Mouse (Mus musculus) stomach, embryonic 15.5 days (tissue): ENCODE measurements around the gene Vsx2. TPM values are rescaled to one million over a fixed set of nuclear protein-coding genes. Genes with fewer than 3 reads are reported as not detected.
A peak's percentile ranks its signal among the peaks of the same experiment; 100 is the strongest.

Experiments used
- ATAC-seq: fragments of 200-750 bp; cut with Nextera tagmentation; 2 replicates; pipeline ENCODE4 v1.8.0; 2017; ENCODE audit warnings: low read depth, moderate number of reproducible peaks, moderate TSS enrichment; ENCODE audit not compliant: insufficient read depth, low FRiP score
- H3K27ac ChIP-seq: fragments of 300-500 bp; sonication (generic); 2 replicates; pipeline ENCODE4 v1.5.1; 2015; ENCODE audit warnings: mild to moderate bottlenecking, inconsistent platforms
- H3K27me3 ChIP-seq: fragments of 300-500 bp; sonication (generic); replicated peaks from 2 replicates; pipeline ENCODE4 v1.6.1; 2015; ENCODE audit warnings: inconsistent platforms
- H3K36me3 ChIP-seq: fragments of 300-500 bp; sonication (generic); 2 replicates; pipeline ENCODE4 v1.6.1; 2015; ENCODE audit warnings: inconsistent platforms
- H3K4me1 ChIP-seq: fragments of 300-500 bp; sonication (generic); 2 replicates; pipeline ENCODE4 v1.6.1; 2015; ENCODE audit warnings: inconsistent platforms
- H3K4me2 ChIP-seq: fragments of 300-500 bp; sonication (generic); 2 replicates; pipeline ENCODE4 v1.6.1; 2015; ENCODE audit warnings: mild to moderate bottlenecking, inconsistent platforms
- H3K4me3 ChIP-seq: fragments of 300-500 bp; sonication (generic); replicated peaks from 2 replicates; pipeline ENCODE4 v1.5.1; 2015; ENCODE audit warnings: inconsistent platforms
- H3K9ac ChIP-seq: fragments of 300-500 bp; sonication (generic); 2 replicates; pipeline ENCODE4 v1.6.1; 2015; ENCODE audit warnings: inconsistent platforms
- H3K9me3 ChIP-seq: fragments of 300-500 bp; sonication (generic); 2 replicates; pipeline ENCODE4 v1.6.1; 2016; ENCODE audit warnings: inconsistent platforms
- WGBS: fragments of 180-500 bp; shearing (Covaris S2); methylation state at CpG from one replicate; pipeline ENCODE4 v1.1.7; 2015; 5-methylcytosine and 5-hydroxymethylcytosine counted together
- polyA plus RNA-seq: library from polyadenylated mRNA; unstranded; fragments of >200 nt; fragmentation: Nextera tagmentation; extraction: Ambion mirVana; gene quantifications from 2 replicates; pipeline ENCODE4 v1.2.1, GENCODE M21; 2015

Vsx2 gene
- polyA plus RNA-seq, 1 experiment from 2014 or later, result not detected

GRCm38 (mm10) chr12:84578440-84578770, 8.8 kb downstream of the Vsx2 start:
- Histone ChIP-seq H3K4me1 (no peaks in the 10 kb centered on the region), H3K27me3 (peaks cover 9% of the 10 kb centered on the region), H3K4me2 (no peak overlapping the region), H3K9ac (no peak overlapping the region), H3K4me3 (no peak overlapping the region), H3K36me3 (no peaks in the 10 kb centered on the region), H3K27ac (no peak overlapping the region), H3K9me3 (no peaks in the 10 kb centered on the region)
- 39% methylated on average over 5 of the region's 5 CpGs for WGBS
- no peak for ATAC-seq

- no peak overlapping the region for H3K4me3 ChIP-seq
- no peak for ATAC-seq
- no peak overlapping the region for H3K4me2 ChIP-seq
Measured at GRCm38 (mm10) chr12:84581285-84581684, 11.7 kb downstream of the Vsx2 start.

DNA sequence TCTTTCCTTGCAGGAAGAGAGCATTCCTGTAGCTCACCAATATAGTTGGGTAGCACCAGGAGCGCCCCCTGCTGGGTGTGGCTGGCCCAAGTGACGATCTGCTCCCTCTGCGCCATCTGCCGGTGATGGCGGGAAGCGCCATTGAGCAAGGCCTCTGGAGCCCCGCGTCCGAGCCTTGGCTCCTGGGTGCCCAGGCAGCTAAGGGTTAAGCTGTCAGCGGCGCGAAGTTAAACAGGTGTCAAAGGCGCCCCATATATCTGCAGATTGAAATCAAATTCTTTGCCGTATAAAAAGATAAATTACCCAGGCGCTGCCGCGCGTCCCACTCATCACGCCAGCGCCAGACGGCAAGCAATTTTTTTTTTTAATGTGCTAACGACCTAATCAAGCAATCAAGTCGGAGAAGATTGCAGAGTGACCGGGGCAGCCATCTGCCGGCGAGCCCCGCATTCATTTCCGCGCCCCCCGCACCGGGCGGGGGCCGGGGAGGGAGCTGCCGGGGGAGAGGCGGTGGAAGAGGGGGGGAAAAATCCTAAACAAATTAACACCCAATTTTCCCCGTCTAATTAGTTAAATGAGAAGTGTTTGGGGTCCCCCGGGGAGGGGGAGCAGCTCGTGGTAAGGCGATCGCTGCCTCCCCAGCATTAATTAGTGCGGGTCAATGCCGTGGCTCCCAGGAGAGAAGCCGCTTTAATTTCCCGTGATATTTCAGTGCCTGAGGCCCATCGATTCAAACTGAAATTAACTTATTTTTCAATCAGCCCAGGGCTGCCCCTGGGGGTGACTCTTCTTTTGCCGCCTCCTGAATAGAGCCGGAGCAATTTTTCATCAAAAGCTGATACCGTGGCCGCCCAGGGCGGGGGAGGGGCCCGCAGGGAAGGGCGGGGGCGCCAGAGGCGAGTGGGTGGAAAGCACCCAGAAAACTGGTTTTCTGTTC, 20.5 kb downstream of the Vsx2 start:
- no peaks in the 10 kb centered on the region for H3K4me1 ChIP-seq
- 0 out of 2 replicates have a peak, but pooled peaks have one; percentile 23 for ATAC-seq
- peak overlapping the region; percentile 48 for H3K4me3 ChIP-seq
- under 1% methylated on average over 54 of the region's 54 CpGs for WGBS
- H3K27me3 ChIP-seq, result no peaks in the 10 kb centered on the region
- peak overlapping the region; percentile 49; the same call in 1 of the 2 replicates for H3K9ac ChIP-seq
- H3K36me3 ChIP-seq, result no peaks in the 10 kb centered on the region
- no peaks in the 10 kb centered on the region for H3K9me3 ChIP-seq
- H3K27ac ChIP-seq, result no peak overlapping the region
- H3K4me2 ChIP-seq, result peak overlapping the region; percentile 96

More at GRCm38 (mm10) chr12:84581285-84581684, 11.7 kb downstream of the Vsx2 start:
- H3K9me3 ChIP-seq, result no peaks in the 10 kb centered on the region
- 92% methylated on average over 2 of the region's 2 CpGs for WGBS
- no peak overlapping the region for H3K27ac ChIP-seq
- H3K36me3 ChIP-seq, result no peaks in the 10 kb centered on the region
- H3K27me3 ChIP-seq, result 0 out of 2 replicates have a peak, but pooled peaks cover 3% of the 10 kb centered on the region
- no peaks in the 10 kb centered on the region for H3K4me1 ChIP-seq
- H3K9ac ChIP-seq, result no peak overlapping the region

DNA sequence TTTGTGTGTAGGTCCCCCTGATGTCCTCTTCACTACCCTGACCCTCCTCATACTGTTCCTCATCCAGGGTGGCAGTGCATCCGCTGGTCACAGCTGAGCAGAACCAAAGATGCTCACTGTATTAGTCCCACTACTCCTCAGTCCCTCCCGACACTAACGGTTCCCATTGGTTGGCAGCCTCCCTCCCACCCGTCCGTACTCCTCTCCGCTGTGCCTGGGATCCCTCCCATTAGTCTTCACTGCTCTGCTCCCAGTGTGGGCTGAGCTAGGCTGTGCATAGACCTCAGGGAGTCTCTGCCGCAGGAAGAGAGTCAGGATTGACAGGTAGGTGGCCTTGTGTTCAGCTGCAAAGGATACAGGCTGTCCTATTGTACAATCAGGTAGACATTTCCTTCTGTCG, 28.8 kb downstream of the Vsx2 start:
- WGBS, result 12% methylated on average over 8 of the region's 8 CpGs
- Histone ChIP-seq H3K27ac (no peak overlapping the region), H3K36me3 (peaks cover 6% of the 10 kb centered on the region; the same call in 1 of the 2 replicates), H3K4me2 (no peak overlapping the region), H3K9me3 (no peaks in the 10 kb centered on the region), H3K9ac (no peak overlapping the region), H3K4me3 (no peak overlapping the region), H3K4me1 (no peaks in the 10 kb centered on the region), H3K27me3 (no peaks in the 10 kb centered on the region)
- no peak for ATAC-seq

DNA sequence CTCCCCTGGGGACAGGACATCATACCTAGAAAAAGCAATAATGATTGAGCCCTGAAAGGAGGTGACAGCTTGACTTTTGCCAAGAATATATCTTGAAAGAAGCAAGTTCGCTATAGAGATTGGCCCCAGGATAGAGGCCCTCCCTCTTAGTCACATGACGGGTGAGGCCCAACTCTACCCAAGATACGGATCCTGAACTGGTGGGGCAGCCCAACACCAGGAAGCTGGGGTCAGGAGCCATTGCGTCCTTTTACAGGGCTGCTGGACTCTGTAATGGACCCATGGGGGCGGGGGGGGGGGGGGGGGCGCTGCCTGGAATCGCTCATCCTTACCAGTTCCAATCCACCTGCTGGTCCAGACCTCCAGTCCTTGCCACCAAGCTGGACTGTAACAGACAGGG, 34.4 kb downstream of the Vsx2 start:
- Histone ChIP-seq H3K36me3 (peaks cover 12% of the 10 kb centered on the region; the same call in 1 of the 2 replicates), H3K9ac (no peak overlapping the region), H3K27me3 (no peaks in the 10 kb centered on the region), H3K4me3 (no peak overlapping the region), H3K9me3 (no peaks in the 10 kb centered on the region), H3K4me1 (no peaks in the 10 kb centered on the region), H3K4me2 (no peak overlapping the region), H3K27ac (no peak overlapping the region)
- 92% methylated on average over 6 of the region's 7 CpGs for WGBS
- ATAC-seq, result no peak

GRCm38 (mm10) chr12:84605860-84606259, 36.3 kb downstream of the Vsx2 start:
- no peak for ATAC-seq
- WGBS, result 84% methylated on average over 7 of the region's 7 CpGs
- Histone ChIP-seq H3K4me1 (no peaks in the 10 kb centered on the region), H3K9me3 (no peaks in the 10 kb centered on the region), H3K9ac (no peak overlapping the region), H3K4me3 (no peak overlapping the region), H3K4me2 (no peak overlapping the region), H3K27me3 (no peaks in the 10 kb centered on the region), H3K36me3 (peaks cover 13% of the 10 kb centered on the region; the same call in 1 of the 2 replicates), H3K27ac (no peak overlapping the region)

- Histone ChIP-seq H3K27me3 (no peaks in the 10 kb centered on the region), H3K36me3 (0 out of 2 replicates have a peak, but pooled peaks cover 8% of the 10 kb centered on the region), H3K4me1 (no peaks in the 10 kb centered on the region), H3K27ac (no peak overlapping the region), H3K9me3 (no peaks in the 10 kb centered on the region), H3K4me2 (no peak overlapping the region), H3K9ac (no peak overlapping the region), H3K4me3 (no peak overlapping the region)
- no peak for ATAC-seq
- WGBS, result 88% methylated on average over 10 of the region's 10 CpGs
Measured at GRCm38 (mm10) chr12:84611718-84612117, 42.2 kb downstream of the Vsx2 start.

- no peaks in the 10 kb centered on the region for H3K4me1 ChIP-seq
- WGBS, result 59% methylated on average over 8 of the region's 8 CpGs
- no peak for ATAC-seq
- 0 out of 2 replicates have a peak, but pooled peaks cover 8% of the 10 kb centered on the region for H3K36me3 ChIP-seq
- no peak overlapping the region for H3K4me3 ChIP-seq
- no peaks in the 10 kb centered on the region for H3K27me3 ChIP-seq
- no peak overlapping the region for H3K9ac ChIP-seq
- no peak overlapping the region for H3K27ac ChIP-seq
- no peak overlapping the region for H3K4me2 ChIP-seq
- H3K9me3 ChIP-seq, result no peaks in the 10 kb centered on the region
Measured at GRCm38 (mm10) chr12:84612518-84612917, 43.0 kb downstream of the Vsx2 start.

DNA sequence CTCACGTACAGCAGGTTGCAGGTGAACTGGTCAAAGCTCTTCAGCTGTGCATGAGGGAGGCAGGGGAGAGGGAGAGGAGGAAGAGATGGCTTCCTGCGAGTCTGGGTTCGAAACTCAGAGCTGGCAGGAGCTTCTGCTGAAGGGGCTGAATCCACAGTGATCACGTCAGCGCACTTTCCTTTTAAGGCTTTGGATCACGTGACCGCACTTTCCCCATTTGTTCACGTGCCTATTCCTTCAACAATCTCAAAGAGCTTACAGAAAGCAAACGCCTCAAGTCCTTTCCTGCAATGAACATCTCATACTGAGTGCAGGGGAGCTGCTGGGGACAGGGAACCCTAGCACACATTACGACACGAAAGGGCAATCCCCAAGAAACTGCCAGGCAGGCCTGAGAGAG, 44.4 kb downstream of the Vsx2 start:
- 80% methylated on average over 11 of the region's 11 CpGs for WGBS
- Histone ChIP-seq H3K27ac (no peak overlapping the region), H3K4me1 (no peaks in the 10 kb centered on the region), H3K9me3 (no peaks in the 10 kb centered on the region), H3K36me3 (0 out of 2 replicates have a peak, but pooled peaks cover 2% of the 10 kb centered on the region), H3K4me3 (no peak overlapping the region), H3K9ac (no peak overlapping the region), H3K27me3 (no peaks in the 10 kb centered on the region), H3K4me2 (no peak overlapping the region)
- no peak for ATAC-seq

- H3K27me3 ChIP-seq, result no peaks in the 10 kb centered on the region
- no peak overlapping the region for H3K27ac ChIP-seq
- H3K4me1 ChIP-seq, result no peaks in the 10 kb centered on the region
- H3K36me3 ChIP-seq, result no peaks in the 10 kb centered on the region
- no peak for ATAC-seq
- WGBS, result 58% methylated on average over 7 of the region's 7 CpGs
- H3K4me3 ChIP-seq, result no peak overlapping the region
- H3K9me3 ChIP-seq, result no peaks in the 10 kb centered on the region
- no peak overlapping the region for H3K9ac ChIP-seq
- H3K4me2 ChIP-seq, result no peak overlapping the region
Measured at GRCm38 (mm10) chr12:84614524-84614923, 45.0 kb downstream of the Vsx2 start.

DNA sequence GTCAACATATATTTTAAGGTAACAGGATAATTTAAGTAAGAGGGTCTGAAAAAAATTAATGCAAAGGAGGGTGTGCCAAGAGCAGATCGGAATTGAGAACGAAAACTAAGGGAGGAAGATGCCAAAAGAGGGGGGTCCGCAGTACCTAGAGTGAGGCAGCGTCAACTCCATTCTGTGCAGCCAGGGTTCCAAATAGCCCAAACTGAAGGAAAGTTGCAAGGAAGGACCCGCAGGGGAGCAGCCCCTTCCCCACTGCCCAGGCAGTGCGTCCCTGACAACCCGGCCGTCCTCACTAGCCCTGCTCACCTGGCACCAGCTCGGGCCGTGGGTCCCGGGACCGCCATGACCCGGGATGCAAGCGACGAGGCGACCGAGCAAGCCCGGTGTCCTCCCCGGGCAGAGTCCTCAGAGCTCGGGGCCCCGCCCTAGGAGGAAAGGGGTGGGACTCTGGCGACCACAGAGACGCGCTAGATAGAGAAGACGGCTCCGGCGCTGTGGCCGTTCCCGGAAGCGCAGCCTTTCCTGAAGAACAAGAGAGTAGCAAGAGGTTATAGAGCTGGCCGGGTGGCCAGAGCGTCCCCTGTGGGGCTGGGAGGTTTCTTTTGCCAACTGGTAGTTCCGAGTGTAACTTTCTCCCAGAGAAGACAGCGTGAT, 47.5 kb downstream of the Vsx2 start, which contains the start of gene Abcd4:
Gene Abcd4, minus strand, starts transcription at position 437 of the 654 bp plus-strand sequence.
- no peaks in the 10 kb centered on the region for H3K4me1 ChIP-seq
- peak within 1 kb of the TSS; percentile 67 for H3K4me2 ChIP-seq
- ATAC-seq, result peak; percentile 99
- no peaks in the 10 kb centered on the region for H3K27me3 ChIP-seq
- H3K27ac ChIP-seq, result 0 out of 2 replicates have a peak within 1 kb of the TSS, but pooled peaks have one; percentile 42
- under 1% methylated on average over 34 of the region's 34 CpGs for WGBS
- peak within 1 kb of the TSS; percentile 79 for H3K9ac ChIP-seq
- peak within 1 kb of the TSS; percentile 75 for H3K4me3 ChIP-seq
- H3K36me3 ChIP-seq, result no peaks in the 10 kb centered on the region
- no peaks in the 10 kb centered on the region for H3K9me3 ChIP-seq

DNA sequence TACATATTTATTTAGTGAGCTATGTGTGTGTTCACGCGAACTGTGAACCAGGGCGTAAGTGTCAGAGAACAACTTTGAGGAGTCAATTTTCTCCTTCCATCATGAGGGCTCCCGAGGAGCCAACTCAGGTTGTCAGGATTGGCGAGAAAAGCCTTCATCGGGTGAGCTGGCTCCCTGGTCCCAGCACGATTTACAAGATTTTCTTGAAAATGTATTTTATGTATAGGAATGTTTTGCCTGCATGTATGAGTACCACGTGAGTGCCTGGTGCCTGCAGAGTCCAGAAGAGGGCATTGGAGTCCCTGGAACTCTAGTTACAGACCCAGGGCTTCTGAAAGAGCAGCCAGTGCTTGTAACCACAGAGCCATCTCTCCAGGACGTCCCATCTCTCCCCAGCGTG, 48.1 kb downstream of the Vsx2 start:
- Histone ChIP-seq H3K27ac (no peak overlapping the region), H3K4me2 (peak overlapping the region; percentile 52), H3K9ac (no peak overlapping the region), H3K9me3 (no peaks in the 10 kb centered on the region), H3K4me3 (peak overlapping the region; percentile 75), H3K27me3 (no peaks in the 10 kb centered on the region), H3K36me3 (no peaks in the 10 kb centered on the region), H3K4me1 (no peaks in the 10 kb centered on the region)
- ATAC-seq, result 0 out of 2 replicates have a peak, but pooled peaks have one; percentile 45
- WGBS, result 8% methylated on average over 10 of the region's 10 CpGs
